Mouse (Mus musculus) lung, adult 10 weeks (tissue): ENCODE data around the gene Brf1. TPM values are rescaled to one million over a fixed set of nuclear protein-coding genes. Genes with fewer than 3 reads are reported as not detected.

Source experiments
- polyA plus RNA-seq: library from polyadenylated mRNA; stranded (reverse); fragments of 350-450 nt; fragmentation: Illumina TruSeq; extraction: RNeasy Lipid Tissue Mini Kit (QIAGEN cat#74804); gene quantifications from one replicate; pipeline ENCODE4 v1.2.3, GENCODE M21; 2014; ENCODE audit warnings: low read depth, low replicate concordance; ENCODE audit not compliant: insufficient read depth

Brf1 gene
- 17.6 TPM for polyA plus RNA-seq

DNA sequence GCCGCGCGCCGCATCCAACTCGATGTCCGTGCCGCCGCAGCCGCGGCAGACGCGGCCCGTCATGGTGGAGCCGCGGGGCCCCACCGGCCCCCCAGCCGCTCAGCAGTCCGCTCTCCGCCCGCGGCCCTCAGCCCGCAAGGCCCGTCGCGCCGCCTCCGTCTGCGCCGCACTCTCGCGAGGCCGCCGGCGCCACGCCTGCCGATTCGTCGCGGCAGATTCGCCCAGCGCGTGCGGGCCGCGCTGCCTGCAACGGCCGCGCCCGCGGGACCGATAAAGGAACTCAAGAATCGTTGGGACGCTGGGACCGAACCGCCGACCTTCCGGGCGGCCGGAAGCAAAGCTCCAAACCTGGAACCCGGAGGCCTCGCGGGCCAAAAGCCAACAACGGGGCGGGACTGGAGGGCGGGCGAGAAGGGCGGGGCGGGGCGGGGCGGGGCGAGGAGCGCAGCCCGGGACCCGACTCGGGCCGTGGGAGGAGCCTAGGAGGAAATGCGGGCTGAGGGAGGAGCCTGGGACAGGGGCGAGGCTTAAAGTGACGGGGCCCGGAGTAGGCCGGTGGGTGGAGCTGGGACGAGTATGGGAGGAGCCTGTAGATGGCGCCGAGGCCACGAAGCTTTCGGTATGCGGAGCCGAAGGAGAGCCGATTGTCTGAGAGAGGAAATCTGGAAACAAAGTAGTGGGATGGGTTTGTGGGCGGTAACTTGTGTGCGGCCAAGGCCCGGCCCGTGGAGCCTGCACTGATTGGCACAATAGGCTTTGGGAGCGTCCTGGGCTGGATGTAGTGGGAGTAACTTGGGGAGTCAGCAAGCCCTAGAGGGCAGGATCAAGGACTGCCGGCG is at the start of gene Brf1:
Brf1 (minus strand) TSS at position 411 of the 839 bp plus-strand sequence.

GRCm38 (mm10) chr12:113013604-113014558 is 13.4 kb upstream of the Brf1 start, which contains the start of gene Pacs2:
Gene Pacs2 (plus strand): TSS chr12:113014508.

DNA sequence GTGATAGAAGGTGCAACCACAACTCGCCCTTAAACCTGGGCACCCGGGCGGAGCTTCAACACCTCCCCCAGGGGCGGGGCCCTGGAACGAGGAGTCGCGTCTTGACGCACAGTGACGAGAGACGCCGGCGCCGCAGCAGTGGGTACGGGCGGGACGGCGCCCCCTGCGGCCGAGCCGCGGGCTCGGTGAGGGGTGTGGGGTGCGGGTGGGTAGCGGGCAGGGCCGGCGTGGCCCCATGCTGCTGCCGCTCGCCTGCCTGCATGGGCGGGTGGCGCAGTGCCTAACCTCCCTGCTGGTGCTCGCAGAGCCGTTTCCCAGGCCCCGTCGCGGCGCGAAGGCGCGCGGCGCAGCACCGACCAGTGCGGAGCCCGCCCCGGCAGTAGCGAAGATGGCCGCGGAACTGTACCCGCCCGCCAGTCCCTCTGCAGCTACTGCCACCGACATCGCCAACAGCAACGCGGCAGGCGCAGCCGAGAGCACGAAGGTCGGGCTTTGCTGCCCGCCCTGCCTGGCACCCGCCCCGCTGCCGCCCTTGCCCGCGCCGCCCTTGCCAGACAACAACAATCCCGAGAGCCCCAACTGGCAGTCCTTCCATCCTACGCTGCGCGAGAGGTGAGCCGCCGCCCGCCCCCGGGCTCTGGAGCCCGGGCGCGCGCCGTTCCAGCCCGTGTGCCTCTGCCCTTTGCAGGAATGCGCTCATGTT is 24.0 kb downstream of the Brf1 start, which contains the start of gene Btbd6:
Btbd6 (plus strand) TSS at position 112 of the 703 bp plus-strand sequence.

DNA sequence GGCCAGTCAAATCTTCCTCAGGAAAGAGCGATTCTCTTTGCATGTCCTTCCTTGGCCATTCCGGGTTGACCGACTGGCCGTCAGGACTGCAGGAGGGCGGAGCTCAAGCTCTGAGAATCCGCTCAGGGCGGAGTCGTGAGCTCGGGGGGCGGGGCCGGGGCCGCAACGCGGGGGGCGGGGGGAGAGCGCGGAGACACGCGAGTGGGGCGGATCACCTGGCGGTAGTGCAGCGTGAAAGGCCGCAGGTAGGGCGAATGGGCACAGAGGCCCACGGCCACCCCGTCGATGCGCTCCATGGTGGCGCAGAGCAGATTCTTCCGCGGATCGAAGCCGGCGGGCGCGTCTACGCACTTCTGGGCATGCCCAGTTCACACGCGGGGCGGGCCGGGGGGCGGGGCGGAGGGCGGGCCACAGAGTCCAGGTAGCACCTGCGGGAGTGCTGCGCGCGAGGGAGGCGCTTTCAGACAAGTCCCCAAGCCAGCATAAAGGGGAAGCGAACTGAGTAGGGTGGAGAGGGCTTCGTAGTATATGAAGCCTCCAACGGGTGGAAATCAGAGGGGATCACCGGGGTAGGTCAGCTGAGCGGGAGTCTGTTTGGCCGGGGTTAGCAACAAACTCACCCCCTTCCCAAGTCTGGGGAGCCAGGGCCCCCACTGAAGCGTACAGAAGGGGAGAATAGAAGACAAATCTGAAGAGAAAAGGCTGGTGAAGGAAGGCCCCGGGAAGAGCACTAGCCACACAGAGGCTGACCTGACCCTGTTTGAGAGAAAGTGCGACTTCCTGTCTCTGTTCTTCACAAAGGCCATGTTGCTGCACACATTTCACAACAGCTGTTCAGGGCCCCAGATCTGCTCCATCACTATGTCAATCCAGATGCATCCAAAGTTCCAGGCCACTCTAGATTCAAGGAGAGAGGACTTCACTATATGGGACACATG is 58.5 kb downstream of the Brf1 start, which contains the start of gene Nudt14:
Nudt14 (minus strand) TSS at position 349 of the 938 bp plus-strand sequence.

DNA sequence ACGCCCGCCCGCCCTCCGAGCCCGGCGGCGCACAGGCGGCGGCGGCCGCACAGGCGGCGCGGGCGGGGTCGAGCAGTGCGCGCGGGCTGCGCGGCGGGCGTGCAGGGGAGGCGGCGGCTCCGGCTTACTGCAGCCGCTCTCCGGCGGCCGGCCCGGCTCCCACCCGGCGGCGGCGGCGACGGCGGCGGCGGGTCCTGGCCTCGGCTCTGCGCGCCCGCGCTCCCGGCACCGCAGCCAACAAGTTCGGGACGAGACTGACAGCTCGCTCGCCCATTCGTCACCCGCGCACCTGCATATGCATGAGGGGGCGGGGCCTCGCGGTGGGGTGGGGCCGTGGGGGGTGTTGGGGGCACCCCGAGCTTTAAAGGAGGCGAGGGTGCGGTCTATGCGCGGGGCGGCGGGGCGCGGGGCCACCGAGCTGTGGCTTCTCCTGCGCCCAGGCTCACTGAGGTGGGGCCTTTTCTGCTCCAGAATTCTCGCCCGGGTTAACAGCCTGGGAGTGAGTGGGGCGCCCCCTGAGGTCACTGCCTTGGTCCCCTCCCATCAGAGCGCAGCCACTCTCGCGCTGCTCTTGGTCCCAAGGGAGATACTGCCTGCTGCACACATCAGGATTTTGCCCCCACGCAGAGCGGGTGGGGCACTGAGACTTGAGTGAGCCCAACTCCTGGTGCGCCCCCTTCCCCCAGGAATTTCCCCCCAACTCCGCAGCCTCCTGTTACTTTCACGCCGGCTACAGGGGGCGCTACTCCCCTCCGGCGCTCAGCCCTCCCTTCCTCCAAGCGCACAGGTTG is 70.7 kb downstream of the Brf1 start, which contains the start of gene Jag2:
Jag2 (minus strand) TSS at position 215 of the 791 bp plus-strand sequence.

Other genes with a start within 250 kb of the Brf1 start
- gene Pld4, start 240.0 kb downstream of the Brf1 start, polyA plus RNA-seq: 32.1 TPM
- 4.5 TPM for gene Ahnak2, start 198.0 kb downstream of the Brf1 start, polyA plus RNA-seq
- 9.5 TPM for gene Clba1, start 191.8 kb downstream of the Brf1 start, polyA plus RNA-seq
- 13.5 TPM for gene Cdca4, start 171.3 kb downstream of the Brf1 start, polyA plus RNA-seq
- gene Gpr132, start 132.5 kb downstream of the Brf1 start, polyA plus RNA-seq: 4.4 TPM
- gene Jag2, start 70.9 kb downstream of the Brf1 start, polyA plus RNA-seq: 7.1 TPM
- gene Nudt14, start 58.6 kb downstream of the Brf1 start, polyA plus RNA-seq: 42.2 TPM
- gene Btbd6, start 24.2 kb downstream of the Brf1 start, polyA plus RNA-seq: 12.4 TPM
- gene Pacs2, start 13.8 kb upstream of the Brf1 start, polyA plus RNA-seq: 15.8 TPM
- not detected for gene Tex22, start 73.8 kb upstream of the Brf1 start, polyA plus RNA-seq
- 19.6 TPM for gene Mta1, start 97.6 kb upstream of the Brf1 start, polyA plus RNA-seq
- 636 TPM for gene Crip2, start 139.5 kb upstream of the Brf1 start, polyA plus RNA-seq
- gene Crip1, start 145.6 kb upstream of the Brf1 start, polyA plus RNA-seq: 1,078 TPM
- gene Tedc1, start 155.7 kb upstream of the Brf1 start, polyA plus RNA-seq: 0.53 TPM
- gene Tmem121, start 185.2 kb upstream of the Brf1 start, polyA plus RNA-seq: not detected